Mouse (Mus musculus) stomach, postnatal 0 days (tissue): ENCODE measurements around the gene Clmp.

ENCODE experiments used
- CTCF ChIP-seq: IDR thresholded peaks from 2 replicates; pipeline ENCODE4 v1.5.1; 2016; ENCODE audit warnings: antibody characterized with exemption, low read depth, mild to moderate bottlenecking, moderate library complexity
- EP300 ChIP-seq: optimal IDR thresholded peaks from 2 replicates; pipeline ENCODE3; 2016; ENCODE audit warnings: antibody characterized with exemption

DNA sequence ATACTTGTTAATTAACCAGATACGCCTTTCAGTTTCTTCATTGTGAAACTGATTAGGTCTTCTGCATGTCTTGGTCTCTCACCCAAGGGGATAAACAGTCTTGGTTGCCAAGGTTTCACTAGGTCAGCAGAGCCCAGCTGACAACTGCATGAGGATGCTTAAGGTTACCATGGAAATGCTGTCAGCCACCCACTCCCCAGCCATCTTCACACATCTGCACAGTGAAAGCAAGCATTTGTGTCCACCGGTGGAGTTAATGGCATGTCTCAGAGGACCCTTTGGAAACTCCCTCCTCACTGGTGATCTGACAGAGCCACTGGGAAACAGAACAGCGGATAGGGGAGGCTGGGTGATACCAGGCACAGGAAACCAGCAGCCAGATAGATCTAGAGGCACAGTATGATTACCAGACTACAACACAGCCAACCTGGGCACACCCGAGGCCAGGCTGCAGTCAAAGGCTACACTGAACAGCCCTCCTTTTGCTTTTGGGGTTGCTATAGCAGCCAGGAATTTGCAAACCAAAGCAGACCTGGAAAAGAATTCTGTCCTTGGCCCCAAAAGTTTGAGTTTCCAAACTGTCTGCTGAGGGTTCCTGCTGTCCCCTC lies 14.3 kb upstream of the Clmp start:
- TF ChIP-seq CTCF (no peak), EP300 (no peak)
